Mouse (Mus musculus) cerebellum, adult 11 months (tissue): Measurements from ENCODE around the gene Slc5a5.
A peak's percentile ranks its signal among the peaks of the same experiment; 100 is the strongest.
"Not testable (repeated sequence)": the region's sequence is repeated elsewhere in the genome, so short reads cannot be mapped to it uniquely, and the experiment has no call there.

Experiments
- DNase-seq: peaks from one replicate; pipeline ENCODE4 v3.0.0; 2022

Slc5a5 gene

DNA sequence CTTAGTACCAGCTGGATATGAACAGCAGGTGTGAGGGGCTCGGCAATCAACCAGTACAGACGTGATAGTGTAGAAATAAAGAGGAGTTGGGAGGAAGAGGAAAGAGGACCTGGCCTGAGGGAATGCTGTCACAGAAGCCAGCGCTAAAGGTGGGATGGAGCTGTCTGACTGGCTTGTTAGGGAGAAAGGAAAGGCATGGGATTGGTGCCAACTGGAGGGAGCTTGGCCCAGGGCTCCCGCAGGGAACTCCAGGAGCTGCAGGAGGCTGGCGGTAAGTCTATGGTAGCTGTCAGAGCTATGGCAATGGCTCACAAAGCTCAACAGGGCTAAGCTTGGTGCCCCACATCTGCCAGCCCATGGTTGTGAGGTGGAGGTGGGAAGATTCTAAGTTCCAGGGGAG is 9.7 kb upstream of the Slc5a5 start:
- DNase-seq, result no peak

- DNase-seq, result no peak
Measured at GRCm38 (mm10) chr8:70900872-70901387, 8.4 kb upstream of the Slc5a5 start.

DNA sequence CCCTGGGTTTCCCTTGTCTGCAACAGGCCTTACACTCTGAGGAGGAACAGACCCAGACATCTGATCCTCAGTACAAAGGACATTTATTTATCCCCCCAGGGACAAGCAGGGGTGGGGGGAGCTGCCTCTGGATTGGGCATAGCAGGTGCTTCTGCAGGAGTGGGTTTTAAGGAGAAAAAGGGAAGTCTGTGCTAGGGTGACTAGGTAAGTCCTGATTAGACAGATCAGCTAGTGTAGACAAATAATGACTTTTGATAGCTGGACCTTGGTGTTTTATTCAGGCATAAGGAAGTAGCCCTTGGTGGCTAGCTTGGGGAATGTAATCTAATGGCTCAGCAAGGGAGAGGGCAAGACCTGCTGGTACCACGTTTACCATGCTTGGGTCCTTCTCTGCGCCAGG is 6.7 kb upstream of the Slc5a5 start:
- DNase-seq, result no peak

GRCm38 (mm10) chr8:70898661-70899198 is 6.2 kb upstream of the Slc5a5 start:
- DNase-seq, result no peak

DNA sequence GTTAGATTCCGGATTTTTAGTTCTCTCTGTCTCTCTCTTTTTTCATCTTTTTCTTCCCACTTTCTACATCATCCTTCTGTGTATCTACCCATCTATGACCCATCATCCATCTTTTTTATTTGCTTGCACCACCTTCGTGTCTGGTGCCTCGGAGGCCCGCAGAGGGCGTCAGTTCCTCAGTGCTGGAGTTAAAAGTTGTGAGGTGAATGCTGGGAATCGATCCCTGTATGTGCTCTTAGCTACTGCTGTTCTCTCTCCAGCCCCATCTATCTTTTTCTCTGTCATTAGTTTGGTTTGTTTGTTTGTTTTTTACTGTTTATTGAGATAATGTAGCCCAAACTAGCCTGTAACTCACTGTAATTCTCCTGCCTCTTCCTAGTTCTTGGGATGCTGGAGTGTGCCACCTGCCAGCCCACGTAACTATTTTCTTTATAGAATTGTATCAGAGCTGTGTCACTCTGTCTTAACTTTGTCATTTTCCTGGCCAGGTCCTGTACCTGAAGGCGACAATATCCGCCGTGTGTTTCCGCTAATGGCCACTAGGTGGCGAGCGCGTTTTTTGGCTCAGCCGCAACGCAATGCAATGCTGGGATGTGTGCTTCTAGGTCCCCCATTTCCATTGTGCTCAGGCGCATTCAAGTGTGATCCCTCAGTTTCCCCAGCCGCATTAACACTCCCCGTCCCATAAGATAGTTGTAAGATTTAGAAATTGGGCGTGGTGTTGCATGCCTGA is 5.3 kb upstream of the Slc5a5 start:
- DNase-seq, result peak; percentile 86

DNA sequence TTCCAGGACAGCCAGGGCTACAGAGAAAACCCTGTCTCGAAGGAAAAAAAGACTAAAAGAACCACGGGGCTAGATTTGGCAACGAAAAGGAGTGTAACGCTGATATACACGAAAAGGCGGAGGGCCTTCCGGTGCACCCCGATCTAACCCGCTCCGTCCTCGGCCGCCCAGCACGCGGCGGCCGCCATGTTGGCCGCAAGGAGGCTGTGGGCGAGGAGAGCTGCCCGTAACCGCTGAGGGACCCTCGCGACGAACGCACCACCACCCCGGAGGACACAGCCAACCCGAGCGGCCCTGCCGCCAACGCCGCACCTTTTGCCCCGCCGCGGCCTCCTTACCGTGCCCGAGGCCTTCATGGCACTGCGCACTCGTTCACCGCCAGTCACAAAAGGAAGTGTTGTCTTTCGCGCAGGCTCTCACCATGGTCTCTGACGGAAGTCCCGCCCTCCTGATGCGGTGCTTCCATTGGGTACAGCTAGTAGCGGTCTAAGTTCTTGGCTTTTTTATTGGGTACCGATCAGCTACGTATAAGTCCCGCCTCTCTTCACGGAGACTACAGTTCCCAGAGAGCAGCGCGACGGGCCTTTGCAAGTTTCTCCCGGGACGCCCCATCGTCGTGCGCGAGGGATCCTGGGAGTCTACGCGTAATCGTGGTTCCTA is 4.6 kb upstream of the Slc5a5 start, which contains the start of gene Rpl18a:
TSS of gene Rpl18a (minus strand) at position 392 of the 660 bp plus-strand sequence.
- DNase-seq, result peak; percentile 93

DNA sequence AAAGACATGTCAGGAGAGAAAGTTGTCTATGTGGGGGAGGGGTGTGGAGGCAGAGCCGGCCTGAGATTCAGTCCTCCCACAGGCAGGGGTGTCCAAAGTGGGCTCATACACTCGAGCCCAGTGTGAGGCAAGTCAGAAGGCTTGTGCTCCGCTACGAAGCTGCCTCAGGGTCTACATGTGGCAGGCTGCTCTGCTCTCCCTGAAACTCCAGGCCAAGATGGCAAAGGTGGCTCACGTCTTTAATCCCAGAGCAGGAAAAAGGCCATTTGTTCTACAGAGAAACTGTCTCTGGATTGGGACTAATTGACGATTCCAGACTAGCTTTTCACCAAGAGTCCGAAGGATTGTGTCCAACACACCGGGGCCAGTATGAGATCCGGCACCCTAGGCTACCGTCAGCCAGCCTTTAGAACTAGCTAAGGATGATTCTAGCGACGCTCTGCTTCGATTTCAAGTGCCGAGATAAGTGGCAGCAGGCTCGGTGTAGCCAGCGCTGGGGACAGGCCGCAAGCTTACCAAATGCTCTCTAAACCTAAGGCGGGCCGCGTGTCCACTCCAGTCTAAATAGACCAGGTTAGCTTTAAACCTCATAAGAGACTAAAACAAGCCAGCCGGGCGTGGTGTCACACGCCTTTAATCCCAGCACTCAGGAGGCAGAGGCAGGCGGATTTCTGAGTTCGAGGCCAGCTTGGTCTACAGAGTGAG is 3.9 kb upstream of the Slc5a5 start:
- DNase-seq, result no peak

GRCm38 (mm10) chr8:70895571-70896259 is 3.2 kb upstream of the Slc5a5 start:
- not testable (repeated sequence) for DNase-seq

DNA sequence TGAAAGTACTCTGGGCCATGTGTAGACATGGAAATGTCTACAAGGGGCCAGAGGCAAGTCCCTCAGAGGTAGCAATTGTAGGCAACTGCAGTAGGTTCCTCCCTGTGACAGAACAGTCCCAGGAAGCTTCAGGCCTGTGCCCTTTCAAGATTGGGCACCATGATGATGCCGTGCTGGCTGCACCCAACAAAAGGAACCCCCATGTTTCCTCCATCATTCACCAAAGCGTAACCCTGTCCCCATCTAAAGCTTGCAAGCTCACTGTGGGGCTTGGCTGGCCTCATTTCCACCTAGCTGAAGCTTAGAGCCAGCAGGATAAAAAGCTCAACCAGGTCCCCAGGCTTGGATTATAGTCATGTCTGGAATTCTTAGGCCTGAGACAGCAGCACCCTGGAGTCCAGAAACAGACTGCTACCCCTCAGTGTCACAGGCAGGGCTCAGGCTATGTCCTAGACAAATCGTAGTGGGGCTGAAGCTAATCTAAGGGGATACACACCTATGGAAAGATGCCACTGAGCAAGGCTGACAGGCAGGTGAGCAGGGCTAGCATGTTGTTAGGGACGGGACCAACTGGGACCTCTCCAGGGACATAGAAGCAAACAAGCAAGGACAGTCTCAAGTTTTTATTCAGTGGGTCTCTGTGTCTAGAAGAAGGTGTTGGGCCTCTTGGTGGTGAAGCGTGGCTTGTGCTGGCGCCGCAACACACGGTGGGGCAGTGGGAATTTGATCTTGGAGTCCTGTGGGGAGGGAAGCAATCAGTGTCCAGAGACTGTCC is 2.4 kb upstream of the Slc5a5 start:
- DNase-seq, result no peak

DNA sequence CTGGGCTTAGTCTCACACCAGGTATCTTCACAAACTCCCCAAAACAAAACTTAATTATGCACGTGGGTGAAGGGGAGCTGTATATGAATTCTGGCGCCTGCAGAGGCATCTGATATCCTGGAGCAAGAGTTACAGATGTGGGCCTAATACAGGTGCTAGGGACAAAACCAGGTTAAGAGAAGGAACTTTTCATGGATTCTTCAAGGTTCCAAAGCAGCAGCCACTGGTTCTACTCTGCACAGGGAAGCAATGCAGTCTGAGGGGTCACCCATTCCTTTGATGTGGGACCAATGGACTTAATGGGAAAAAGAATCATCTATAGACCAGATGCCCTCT is 1.8 kb upstream of the Slc5a5 start:
- no peak for DNase-seq

- DNase-seq, result no peak
Measured at GRCm38 (mm10) chr8:70893656-70894384, 1.3 kb upstream of the Slc5a5 start.

DNA sequence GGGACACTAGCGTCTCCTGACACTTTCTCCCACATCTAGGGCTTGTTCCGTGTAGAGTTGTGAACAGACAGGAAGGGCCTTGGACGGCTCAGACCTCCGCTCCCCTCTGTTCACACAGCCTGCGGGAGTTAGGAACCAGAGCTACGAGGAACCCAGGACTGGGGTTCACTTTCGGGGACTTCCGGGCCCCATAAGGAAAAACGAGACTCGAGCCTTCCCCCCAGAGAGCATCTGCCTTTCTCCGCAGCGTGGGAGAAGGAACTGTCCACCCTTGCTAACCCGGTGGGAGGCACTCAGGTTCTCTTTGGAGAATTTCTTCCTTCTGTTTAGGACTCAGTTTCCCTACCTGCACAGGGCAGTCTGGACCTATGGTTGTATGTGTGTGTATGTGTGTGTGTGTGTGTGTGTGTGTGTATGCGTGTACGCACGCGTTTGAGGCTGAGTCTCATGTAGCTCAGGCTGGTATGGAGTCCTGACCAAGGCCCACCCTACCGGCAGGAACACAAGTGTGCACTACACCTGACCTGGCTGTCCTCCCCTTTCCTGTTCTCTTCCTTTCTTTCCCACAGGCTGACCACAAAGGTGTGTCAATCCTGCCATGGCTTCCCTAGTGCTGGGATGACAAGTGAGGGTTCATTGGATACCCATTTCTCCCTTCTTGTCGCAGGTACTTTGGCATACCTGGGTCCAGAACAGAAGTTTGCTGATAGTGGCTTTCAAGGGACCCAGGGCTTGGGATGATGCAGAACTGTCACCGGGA is 519 bp upstream of the Slc5a5 start:
- no peak for DNase-seq

- DNase-seq, result no peak
Measured at GRCm38 (mm10) chr8:70891356-70891755, 1.2 kb downstream of the Slc5a5 start.

DNA sequence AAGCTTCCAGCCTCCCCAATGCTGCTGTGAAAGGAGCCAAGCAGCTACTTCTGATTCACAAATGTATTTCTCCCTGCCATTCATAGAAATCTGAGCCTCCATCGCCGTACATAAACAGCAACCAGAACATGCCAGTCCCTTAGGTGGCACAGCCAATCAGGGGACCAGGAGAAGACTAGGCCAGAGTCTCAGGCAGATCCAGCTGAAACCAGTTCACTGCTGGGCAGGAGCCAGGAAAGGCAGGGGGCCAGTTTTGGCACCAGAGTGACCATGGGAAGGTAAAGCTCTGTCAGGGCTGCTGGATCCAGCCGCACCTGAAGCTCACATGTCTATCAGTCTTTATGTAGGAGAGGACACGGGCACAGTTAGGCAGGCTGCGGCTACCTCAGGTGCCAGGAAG is 1.9 kb downstream of the Slc5a5 start:
- DNase-seq, result no peak

DNA sequence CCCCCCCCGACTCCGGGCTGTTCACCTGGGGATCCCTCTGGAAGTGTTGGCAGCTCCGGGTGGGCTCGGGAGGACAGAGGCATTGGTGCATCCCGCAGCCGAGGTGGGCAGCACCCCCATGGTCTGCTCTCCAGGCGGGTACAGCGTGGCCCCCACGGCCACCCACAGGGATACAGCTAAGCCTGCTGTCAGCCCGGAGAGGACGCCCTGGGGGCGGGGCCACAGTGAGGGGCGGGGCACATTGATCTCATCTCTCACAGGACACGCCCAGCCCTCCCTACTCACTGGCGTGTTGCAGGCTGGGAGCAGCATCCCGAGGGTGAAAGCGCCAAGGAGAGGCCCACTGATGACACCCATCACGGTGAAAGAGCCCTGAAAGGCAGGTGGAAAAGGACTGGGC is 4.9 kb downstream of the Slc5a5 start:
- no peak for DNase-seq

DNA sequence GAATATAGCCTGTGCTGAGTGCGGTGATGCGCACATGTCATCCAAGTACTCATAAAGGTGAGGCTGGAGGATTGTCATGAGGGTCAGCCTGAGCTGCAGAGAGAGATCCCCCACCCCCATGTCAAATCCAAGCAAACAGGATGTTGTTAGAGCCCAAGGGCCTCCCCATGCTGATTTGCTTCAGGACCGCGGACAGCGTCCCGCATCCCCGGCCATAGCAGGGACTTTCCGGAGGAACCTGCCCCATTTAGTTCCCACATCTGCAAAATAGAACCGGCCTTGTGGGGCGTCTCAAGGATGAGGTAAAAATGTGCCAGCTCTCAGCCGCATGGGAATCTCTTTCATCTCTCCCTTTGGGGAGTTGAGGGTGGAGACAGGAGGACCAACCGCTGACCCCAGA is 6.9 kb downstream of the Slc5a5 start:
- no peak for DNase-seq

GRCm38 (mm10) chr8:70884683-70885082 is 7.9 kb downstream of the Slc5a5 start:
- DNase-seq, result no peak

DNA sequence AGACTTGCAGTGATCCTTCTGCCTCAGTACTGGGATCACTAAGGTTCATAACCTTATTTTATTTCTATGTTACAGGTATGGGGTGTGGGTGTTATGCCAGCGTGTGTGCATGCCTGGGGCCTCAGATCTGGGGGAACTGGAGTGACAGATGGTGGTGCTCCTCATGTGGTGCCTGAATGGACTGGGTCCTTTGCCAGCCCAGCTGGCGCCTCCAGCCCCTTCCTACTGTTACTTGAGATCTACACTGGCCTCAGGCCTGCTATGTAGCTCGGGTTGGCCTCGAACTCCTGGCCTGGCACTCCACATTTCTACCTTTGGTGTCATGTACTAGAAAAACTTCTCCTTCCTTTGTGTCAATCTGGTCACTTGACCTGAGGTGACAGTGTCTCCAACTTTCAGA is 8.4 kb downstream of the Slc5a5 start:
- DNase-seq, result no peak

- no peak for DNase-seq
Measured at GRCm38 (mm10) chr8:70880546-70880945, 12.0 kb downstream of the Slc5a5 start.

DNA sequence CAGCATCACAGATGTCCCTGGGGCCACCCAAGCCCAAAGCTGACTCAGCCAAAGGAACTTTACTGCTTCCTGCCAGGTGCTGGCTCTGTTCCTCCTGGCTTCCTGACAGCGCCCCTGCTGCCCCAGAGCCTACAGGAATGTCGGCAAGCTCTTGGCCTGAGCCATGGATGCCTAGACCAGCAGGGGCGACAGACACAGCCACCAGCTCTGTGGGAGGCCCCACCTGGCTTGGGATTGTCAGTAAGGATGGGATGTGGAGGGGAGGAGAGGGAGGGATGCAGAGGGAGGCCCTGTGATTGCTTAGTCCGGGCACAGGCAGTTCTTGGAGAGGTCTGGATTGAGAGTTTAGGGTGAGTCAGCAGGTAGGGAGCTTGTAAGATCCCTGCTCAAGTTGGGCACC is 12.4 kb downstream of the Slc5a5 start:
- DNase-seq, result peak; percentile 92

DNA sequence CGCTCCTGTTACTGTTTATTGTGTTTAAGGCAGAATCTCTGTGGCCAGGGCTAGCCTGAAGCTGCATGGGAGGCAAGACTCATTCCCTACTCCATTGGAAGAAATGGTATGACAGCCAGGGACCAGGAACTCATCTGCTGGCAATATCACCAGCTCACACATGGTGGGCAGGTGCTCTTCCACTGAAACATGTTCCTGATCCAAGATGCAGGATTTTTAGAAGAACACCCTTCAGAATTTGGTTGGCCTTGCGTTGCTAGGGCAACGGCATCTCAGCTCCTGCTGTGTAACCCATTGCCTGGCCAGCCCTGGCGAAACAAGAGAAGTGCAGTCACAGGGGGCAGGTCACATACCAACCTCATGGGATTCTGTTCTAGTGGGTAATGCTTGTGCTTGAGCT is 13.1 kb downstream of the Slc5a5 start:
- no peak for DNase-seq
